Mouse (Mus musculus) embryonic fibroblast, embryonic 13.5 days (primary cell): Measurements from ENCODE around the gene Usp11.

Experiments
- CTCF ChIP-seq: IDR thresholded peaks from 2 replicates; pipeline ENCODE4 v1.5.1; 2011; ENCODE audit warnings: mild to moderate bottlenecking, control low read depth, low read length, moderate library complexity, borderline replicate concordance; ENCODE audit not compliant: insufficient read depth
- POLR2A ChIP-seq: IDR thresholded peaks from 2 replicates; pipeline ENCODE4 v1.6.1; 2011; ENCODE audit warnings: low read depth, mild to moderate bottlenecking, control low read depth, low read length, moderate library complexity

DNA sequence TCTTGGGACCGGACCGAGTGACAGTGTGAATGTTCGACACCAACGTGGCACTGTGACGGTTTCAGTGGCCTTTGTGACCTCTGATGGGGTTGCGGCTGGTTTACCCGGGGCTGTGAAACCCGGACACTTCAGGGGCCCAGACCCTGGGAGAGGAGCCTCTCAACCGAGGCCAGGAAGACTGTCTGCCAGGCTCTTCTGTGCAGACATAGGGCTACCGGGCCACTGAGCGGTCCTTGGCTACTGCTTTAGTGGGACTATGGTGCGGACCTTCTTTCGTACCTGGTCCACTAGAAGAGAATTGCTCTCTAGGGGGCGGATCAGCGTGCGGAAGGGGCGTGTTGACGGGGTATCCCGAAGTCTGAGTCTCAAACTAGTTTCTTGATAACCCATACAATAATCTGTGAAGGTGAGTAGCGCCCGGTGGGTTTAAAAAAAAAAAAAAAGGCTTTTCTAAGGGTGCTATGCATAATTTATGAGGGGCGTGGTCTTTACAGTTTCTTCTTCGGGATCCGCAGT, 44.8 kb upstream of the Usp11 start:
- no peak for TF ChIP-seq CTCF
- no peak for TF ChIP-seq POLR2A
